In genomic region chr6:146697767-146698166, GRCm38 (mm10) we compare ENCODE assay signal across 17 mouse cellular contexts. TPM values are rescaled to one million over a fixed set of nuclear protein-coding genes. Genes with fewer than 3 reads are reported as not detected.
DNase-seq lines count a peak whose midpoint lies in the region; TF ChIP-seq lines count a peak whose summit lies in the region.
"Had no signal": no experiment of that assay in that cellular context is flagged by ENCODE, and none has a peak within 500 bp of the region (broad histone marks: within the 10 kb centered on the region; RNA-seq: fewer than 3 reads in every experiment).

No protein-coding gene starts in this region.

- H3K9me3 ChIP-seq in midbrain, embryonic 10.5 days (replicated peaks) = no peaks in the 10 kb centered on the region
- H3K9me3 ChIP-seq: embryonic facial prominence, embryonic 12.5 days; forebrain, embryonic 15.5 days; heart, embryonic 15.5 days; hindbrain, embryonic 12.5 days had no signal

- no peaks in the 10 kb centered on the region for H3K27me3 ChIP-seq in midbrain, embryonic 10.5 days (ENCODE audit: low read depth, poor library complexity, severe bottlenecking)
- H3K27me3 ChIP-seq: embryonic facial prominence, embryonic 12.5 days; forebrain, embryonic 15.5 days; heart, embryonic 15.5 days; hindbrain, embryonic 12.5 days had no signal

- H3K36me3 ChIP-seq in midbrain, embryonic 10.5 days = no peaks in the 10 kb centered on the region
- H3K36me3 ChIP-seq: embryonic facial prominence, embryonic 12.5 days; forebrain, embryonic 15.5 days; heart, embryonic 15.5 days; hindbrain, embryonic 12.5 days had no signal

- peaks cover 19% of the 10 kb centered on the region for H3K4me1 ChIP-seq in olfactory bulb, adult 2 months (ENCODE audit: control insufficient read depth, insufficient read depth, low read length)
- no peaks in the 10 kb centered on the region for H3K4me1 ChIP-seq in midbrain, embryonic 10.5 days
- H3K4me1 ChIP-seq: embryonic facial prominence, embryonic 12.5 days; forebrain, embryonic 15.5 days; hindbrain, embryonic 12.5 days had no signal

- intact Hi-C loops in heart, postnatal 14 days (cut with DNase I) = no loop called here

- H3K27ac ChIP-seq in olfactory bulb, adult 2 months (ENCODE audit: insufficient read depth, low read depth, low read length) = peak overlapping the region; percentile 92
- H3K27ac ChIP-seq in midbrain, embryonic 10.5 days (replicated peaks) = no peak overlapping the region
- H3K27ac ChIP-seq: embryonic facial prominence, embryonic 12.5 days; forebrain, embryonic 15.5 days; heart, embryonic 15.5 days; hindbrain, embryonic 12.5 days had no signal

- TF ChIP-seq CTCF in olfactory bulb, adult 2 months (IDR thresholded peaks at IDR 0.05; ENCODE audit: insufficient read depth, low read depth, low read length) = no peak

- WGBS in olfactory bulb, adult 2 months = 17% methylated on average over 5 of the region's 5 CpGs
- 81% methylated on average over 5 of the region's 5 CpGs for WGBS in midbrain, embryonic 10.5 days

- DNase-seq in heart, adult 11 months = peak; percentile 86
- DNase-seq in heart, postnatal 14 days = no peak
- peak; percentile 47 for DNase-seq in 416B (ENCODE audit: low read depth)
- peak; percentile 66 for DNase-seq in brain, adult 2 months (ENCODE audit: low read depth, low spot score)
- no peak for DNase-seq in midbrain, embryonic 10.5 days (ENCODE audit: low spot score)
- no peak for DNase-seq in kidney, postnatal 4 days
- DNase-seq: adrenal gland, postnatal 10 days; cerebellum, adult 9-10 months; cerebellum, postnatal 25 days; gastrocnemius, postnatal 14 days; heart, postnatal 4 days; kidney, adult 11 months had no signal

- no peak for TF ChIP-seq POLR2A in olfactory bulb, adult 2 months (IDR thresholded peaks at IDR 0.05; ENCODE audit: insufficient read depth, low read depth, low read length)

- no peak overlapping the region for H3K4me3 ChIP-seq in olfactory bulb, adult 2 months (ENCODE audit: insufficient read depth, low read depth, low read length)
- H3K4me3 ChIP-seq in midbrain, embryonic 10.5 days = no peak overlapping the region
- H3K4me3 ChIP-seq: embryonic facial prominence, embryonic 12.5 days; forebrain, embryonic 15.5 days; heart, embryonic 15.5 days; hindbrain, embryonic 12.5 days had no signal

RNA-seq across cellular contexts. Expression of gene Stk38l, which starts 27.0 kb away (rescaled TPM):
- 10 to 100 TPM; 14.9 to 15.8 TPM for total RNA-seq in heart, postnatal 14 days (2021)
- not detected in 2 replicates for polyA plus RNA-seq in olfactory bulb, adult 2 months (2012; ENCODE audit: insufficient read depth, insufficient read length, low replicate concordance, missing spikeins)
- polyA plus RNA-seq in midbrain, embryonic 10.5 days (2016; fragmentation: Nextera tagmentation; extraction: Ambion mirVana) = 21.0 and 21.2 TPM in 2 replicates

RNA-seq across cellular contexts. Expression of gene Tm7sf3, which starts 55.1 kb away (rescaled TPM):
- 10 to 100 TPM; 18.1 to 19.9 TPM for total RNA-seq in heart, postnatal 14 days (2021)
- polyA plus RNA-seq in olfactory bulb, adult 2 months (2012; ENCODE audit: insufficient read depth, insufficient read length, low replicate concordance, missing spikeins) = not detected in 2 replicates
- 26.0 and 27.1 TPM in 2 replicates for polyA plus RNA-seq in midbrain, embryonic 10.5 days (2016; fragmentation: Nextera tagmentation; extraction: Ambion mirVana)

RNA-seq across cellular contexts. Expression of gene Med21, which starts 55.4 kb away (rescaled TPM):
- 10 to 100 TPM; 51.3 to 55.2 TPM for total RNA-seq in heart, postnatal 14 days (2021)
- not detected in 2 replicates for polyA plus RNA-seq in olfactory bulb, adult 2 months (2012; ENCODE audit: insufficient read depth, insufficient read length, low replicate concordance, missing spikeins)
- 132 and 135 TPM in 2 replicates for polyA plus RNA-seq in midbrain, embryonic 10.5 days (2016; fragmentation: Nextera tagmentation; extraction: Ambion mirVana)

Comparison
In these comparisons a context has a peak if more than half of its experiments do, and no peak if none do; other contexts are left out.
1. DNase-seq: peak in heart, adult 11 months (single experiment), 416B (single experiment) and brain, adult 2 months (single experiment); none in heart, postnatal 14 days (0 of 2), midbrain, embryonic 10.5 days (single experiment) and kidney, postnatal 4 days (0 of 2).
2. RNA of gene Tm7sf3, which starts 55.1 kb away (polyA plus RNA-seq): 26.0 to 27.1 TPM in midbrain, embryonic 10.5 days; not detected in olfactory bulb, adult 2 months; every median in the first group is over 10 times any median in the second.
3. RNA of gene Med21, which starts 55.4 kb away (polyA plus RNA-seq): 132 to 135 TPM in midbrain, embryonic 10.5 days; not detected in olfactory bulb, adult 2 months; every median in the first group is over 100 times any median in the second.